Mouse (Mus musculus) liver, postnatal 0 days (tissue): Measurements from ENCODE around the gene Tap1.

ENCODE experiments used
- CTCF ChIP-seq: sonication (generic); IDR thresholded peaks from 2 replicates; pipeline ENCODE4 v1.5.1; 2016; ENCODE audit warnings: antibody characterized with exemption, low read depth
- EP300 ChIP-seq: IDR thresholded peaks from 2 replicates; pipeline ENCODE4 v1.6.1; 2016; ENCODE audit warnings: antibody characterized with exemption, low read depth, mild to moderate bottlenecking

- no peak for TF ChIP-seq EP300
- no peak for TF ChIP-seq CTCF
Measured at GRCm38 (mm10) chr17:34185526-34185925, 1.8 kb upstream of the Tap1 start.
